Mouse (Mus musculus) heart, embryonic 15.5 days (tissue): ENCODE measurements around the gene Vmn1r210. TPM values are rescaled to one million over a fixed set of nuclear protein-coding genes. Genes with fewer than 3 reads are reported as not detected.

Experiments
- polyA plus RNA-seq: library from polyadenylated mRNA; unstranded; fragments of >200 nt; fragmentation: Nextera tagmentation; extraction: Ambion mirVana; gene quantifications from 2 replicates; pipeline ENCODE4 v1.2.1, GENCODE M21; 2015

The Vmn1r210 gene
- polyA plus RNA-seq, 1 experiment from 2014 or later: not detected

Other genes with a start within 250 kb of the Vmn1r210 start
- gene Vmn1r205, start 238.3 kb downstream of the Vmn1r210 start, polyA plus RNA-seq: not detected in 2 replicates
- not detected in 2 replicates for gene Vmn1r206, start 207.1 kb downstream of the Vmn1r210 start, polyA plus RNA-seq
- gene Vmn1r207-ps, start 101.7 kb downstream of the Vmn1r210 start, polyA plus RNA-seq: not detected in 2 replicates
- gene Vmn1r208, start 53.9 kb downstream of the Vmn1r210 start, polyA plus RNA-seq: not detected in 2 replicates
- gene Vmn1r209, start 21.7 kb downstream of the Vmn1r210 start, polyA plus RNA-seq: not detected in 2 replicates
- not detected in 2 replicates for gene Vmn1r211, start 26.2 kb upstream of the Vmn1r210 start, polyA plus RNA-seq
- gene Vmn1r212, start 52.9 kb upstream of the Vmn1r210 start, polyA plus RNA-seq: not detected in 2 replicates
- gene Vmn1r213, start 176.3 kb upstream of the Vmn1r210 start, polyA plus RNA-seq: not detected in 2 replicates
- not detected in 2 replicates for gene Vmn1r214, start 199.1 kb upstream of the Vmn1r210 start, polyA plus RNA-seq
- gene Vmn1r215, start 236.7 kb upstream of the Vmn1r210 start, polyA plus RNA-seq: not detected in 2 replicates